Mouse (Mus musculus): ENCODE data around the gene Zfp366.

- TF ChIP-seq GATA1 (IDR thresholded peaks at IDR 0.05; ENCODE audit: borderline replicate concordance, low read length) (no peak), FLI1 (IDR thresholded peaks at IDR 0.05; ENCODE audit: low read length) (no peak)
Observed at GRCm38 (mm10) chr13:99294176-99294575, 109.6 kb downstream of the Zfp366 start.
